Mouse (Mus musculus): ENCODE measurements around the gene Srrt.

DNA sequence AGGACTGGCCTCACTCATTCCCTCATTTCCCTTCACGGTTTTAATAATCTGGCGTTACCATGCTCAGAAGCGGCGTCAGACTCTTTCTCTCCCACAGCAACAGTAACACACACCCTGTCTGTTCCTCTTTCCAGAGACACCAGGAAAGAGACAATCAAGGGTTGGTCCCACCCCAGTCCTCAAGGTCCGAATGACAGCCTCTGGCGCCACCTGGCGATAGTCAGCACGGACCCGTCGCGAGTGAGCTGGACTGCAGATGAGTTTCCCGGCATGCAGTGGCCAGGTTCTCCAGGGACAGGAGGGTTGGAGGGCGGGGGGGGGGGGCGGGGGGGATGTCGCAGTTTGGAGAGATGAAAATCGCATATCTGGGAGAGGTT lies 20.8 kb downstream of the Srrt start:
- no peak for TF ChIP-seq POLR2A (IDR thresholded peaks at IDR 0.05; ENCODE audit: extremely low read depth, insufficient read depth, low read length)
- TF ChIP-seq CTCF (IDR thresholded peaks at IDR 0.05; ENCODE audit: low read depth, low read length), result peak; percentile 94
